Mouse (Mus musculus): Measurements from ENCODE around the gene Sox8. TPM values are rescaled to one million over a fixed set of nuclear protein-coding genes. Genes with fewer than 3 reads are reported as not detected.

Gene Sox8
- polyA plus RNA-seq (2015; fragmentation: Nextera tagmentation; extraction: Ambion mirVana) = 24.0 and 26.9 TPM in 2 replicates

DNA sequence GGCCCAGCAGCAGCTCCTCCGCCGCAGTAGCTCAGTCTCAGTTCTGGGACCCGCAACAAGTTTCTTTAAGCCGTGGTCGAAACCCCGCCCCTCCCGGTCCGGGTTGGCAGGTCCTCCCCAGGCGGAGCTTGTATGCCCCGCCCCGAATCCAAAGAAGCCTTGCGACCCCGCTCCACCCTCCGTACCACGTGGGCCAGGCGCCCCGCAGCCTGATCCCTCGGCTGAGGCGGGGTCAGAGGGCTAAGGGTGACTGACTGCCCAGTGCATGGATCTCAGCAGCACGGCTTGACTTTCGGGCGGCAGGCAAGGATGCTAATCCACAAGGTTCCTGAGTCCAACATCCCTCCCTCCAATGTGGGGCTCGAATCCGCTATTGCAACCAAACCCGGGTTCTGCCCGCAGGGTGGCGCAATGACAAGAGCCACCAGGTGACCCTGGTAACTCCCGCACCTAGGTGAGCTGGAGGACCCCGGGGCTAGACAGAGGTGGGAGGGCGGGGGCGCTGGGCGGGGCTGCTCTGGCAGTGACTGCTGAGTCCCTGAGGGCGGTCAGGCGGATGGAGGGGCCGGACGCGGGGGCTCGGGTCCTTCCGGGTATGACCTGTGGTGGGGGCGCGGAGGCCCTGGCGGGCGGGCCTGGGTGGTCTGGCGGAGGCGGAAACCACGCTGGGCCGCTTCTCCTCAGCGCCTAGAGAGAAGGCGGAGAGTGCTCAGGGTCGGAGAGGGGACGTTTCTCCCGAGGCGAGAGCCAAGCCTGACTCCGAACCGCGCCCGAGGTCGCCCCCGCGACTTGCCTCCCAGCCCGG, at the start of gene Sox8:
TSS of gene Sox8 (minus strand) at position 39 of the 805 bp plus-strand sequence.
- Histone ChIP-seq H3K4me3 (peak within 1 kb of the TSS; percentile 44), H3K9me3 (no peaks in the 10 kb centered on the region), H3K9ac (replicated peaks) (peak within 1 kb of the TSS; percentile 53), H3K27me3 (0 out of 2 replicates have a peak, but pooled peaks cover 3% of the 10 kb centered on the region), H3K4me2 (replicated peaks) (peak within 1 kb of the TSS; percentile 74), H3K27ac (replicated peaks) (peak within 1 kb of the TSS; percentile 71), H3K4me1 (peaks cover 56% of the 10 kb centered on the region), H3K36me3 (no peaks in the 10 kb centered on the region)
- WGBS = under 1% methylated on average over 57 of the region's 61 CpGs
- ATAC-seq (replicated peaks) = peak; percentile 76

DNA sequence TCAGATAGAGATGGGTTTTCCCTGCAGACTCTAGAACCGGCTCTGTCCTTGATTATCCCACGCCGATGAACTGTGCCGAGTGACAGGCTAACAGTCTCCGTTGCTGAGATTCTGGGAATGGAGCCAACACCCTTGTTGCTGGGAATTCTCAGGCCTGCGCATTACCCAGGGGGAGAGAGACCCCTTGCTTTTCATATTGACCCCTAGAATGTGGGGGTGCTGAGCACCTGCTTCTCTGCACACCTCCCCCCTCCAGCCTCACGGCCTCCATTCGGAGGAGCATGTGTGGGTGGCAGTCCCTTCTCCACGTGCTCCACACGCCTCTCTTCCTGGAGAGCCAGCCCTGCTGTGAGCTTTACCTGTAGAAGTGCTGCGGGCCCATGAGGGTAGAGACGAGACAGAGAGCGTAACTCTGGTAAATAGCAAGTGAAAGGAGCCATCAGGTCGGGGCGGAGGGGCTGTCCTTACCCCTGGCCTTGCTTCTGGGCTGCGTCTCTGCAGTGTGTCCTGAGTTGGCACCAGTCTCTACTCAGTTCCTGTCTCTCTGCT, 48.1 kb upstream of the Sox8 start:
- peak; percentile 82 for ATAC-seq (replicated peaks)
- H3K9me3 ChIP-seq = no peaks in the 10 kb centered on the region
- no peaks in the 10 kb centered on the region for H3K27me3 ChIP-seq
- peak overlapping the region; percentile 19 for H3K4me2 ChIP-seq (replicated peaks)
- no peaks in the 10 kb centered on the region for H3K36me3 ChIP-seq
- peaks cover 27% of the 10 kb centered on the region for H3K4me1 ChIP-seq
- H3K4me3 ChIP-seq = no peak overlapping the region
- peak overlapping the region; percentile 34 for H3K9ac ChIP-seq (replicated peaks)
- peak overlapping the region; percentile 81 for H3K27ac ChIP-seq (replicated peaks)
- WGBS = 16% methylated on average over 16 of the region's 16 CpGs

DNA sequence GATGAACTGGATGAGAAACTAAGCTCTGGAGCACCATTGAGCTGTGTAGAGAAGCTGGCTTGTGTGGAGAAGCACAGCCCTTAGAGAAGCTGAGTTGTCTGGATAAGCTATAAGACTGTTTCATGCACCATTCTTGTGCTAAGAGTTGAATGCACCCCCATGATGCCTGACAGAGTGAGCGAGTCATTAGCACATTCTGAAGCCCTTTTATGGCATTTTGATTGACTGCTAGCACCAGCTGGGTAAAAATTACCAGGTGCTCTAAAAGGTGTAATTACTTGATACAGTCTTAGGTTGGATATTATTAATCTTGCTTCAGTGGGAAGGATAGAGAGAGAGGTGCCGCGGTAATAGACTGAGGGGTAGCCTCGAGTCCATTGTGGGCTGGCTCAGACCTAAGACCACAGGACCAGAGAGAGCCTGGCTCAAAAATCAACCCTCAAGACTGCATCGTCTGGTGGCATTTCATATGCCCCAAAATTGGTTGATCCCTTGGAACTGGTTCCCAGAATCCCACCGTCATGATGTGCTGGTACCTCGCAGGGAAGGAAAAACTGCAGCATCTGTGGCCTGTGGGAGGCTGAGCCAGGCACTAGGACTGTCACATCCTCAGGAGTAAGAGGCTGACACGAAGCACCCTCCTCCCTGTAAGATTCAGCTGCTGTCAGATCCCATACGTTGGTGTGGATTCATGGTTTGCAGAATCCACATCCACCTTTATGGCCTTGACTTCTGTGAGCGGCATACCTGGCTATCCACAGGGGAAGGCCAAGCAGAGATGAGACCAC, 44.4 kb upstream of the Sox8 start:
- Histone ChIP-seq H3K4me3 (no peak overlapping the region), H3K4me2 (replicated peaks) (no peak overlapping the region), H3K4me1 (peaks cover 34% of the 10 kb centered on the region), H3K9me3 (no peaks in the 10 kb centered on the region), H3K9ac (replicated peaks) (no peak overlapping the region), H3K36me3 (no peaks in the 10 kb centered on the region; the same call in 1 of the 2 replicates), H3K27ac (replicated peaks) (peak overlapping the region; percentile 57), H3K27me3 (no peaks in the 10 kb centered on the region)
- no peak for ATAC-seq (replicated peaks)
- 85% methylated on average over 10 of the region's 10 CpGs for WGBS

DNA sequence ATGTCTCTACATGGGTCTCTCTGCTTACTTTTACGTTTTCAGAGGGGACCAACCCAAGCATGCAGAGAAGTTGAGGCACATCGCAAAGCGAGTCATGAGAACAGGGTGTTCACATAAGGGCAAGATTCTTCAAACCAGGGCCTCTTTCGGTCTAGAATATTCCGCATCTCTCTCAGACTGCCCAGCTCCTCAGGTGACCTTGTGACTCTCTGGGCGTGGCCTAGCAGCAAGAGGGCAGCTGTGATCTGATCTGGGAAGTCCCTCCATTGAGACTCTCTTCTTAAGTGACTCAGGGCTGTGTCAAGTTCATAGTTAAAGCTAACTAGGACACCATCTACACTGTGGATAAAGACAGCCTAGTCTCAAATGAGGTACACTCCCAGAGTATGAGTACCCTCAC, 42.8 kb upstream of the Sox8 start:
- Histone ChIP-seq H3K4me3 (no peak overlapping the region), H3K27ac (replicated peaks) (no peak overlapping the region), H3K36me3 (no peaks in the 10 kb centered on the region; the same call in 1 of the 2 replicates), H3K9me3 (no peaks in the 10 kb centered on the region), H3K4me1 (peaks cover 34% of the 10 kb centered on the region), H3K27me3 (no peaks in the 10 kb centered on the region), H3K4me2 (replicated peaks) (no peak overlapping the region), H3K9ac (replicated peaks) (no peak overlapping the region)
- WGBS = 96% methylated on average over 6 of the region's 6 CpGs
- no peak for ATAC-seq (replicated peaks)

DNA sequence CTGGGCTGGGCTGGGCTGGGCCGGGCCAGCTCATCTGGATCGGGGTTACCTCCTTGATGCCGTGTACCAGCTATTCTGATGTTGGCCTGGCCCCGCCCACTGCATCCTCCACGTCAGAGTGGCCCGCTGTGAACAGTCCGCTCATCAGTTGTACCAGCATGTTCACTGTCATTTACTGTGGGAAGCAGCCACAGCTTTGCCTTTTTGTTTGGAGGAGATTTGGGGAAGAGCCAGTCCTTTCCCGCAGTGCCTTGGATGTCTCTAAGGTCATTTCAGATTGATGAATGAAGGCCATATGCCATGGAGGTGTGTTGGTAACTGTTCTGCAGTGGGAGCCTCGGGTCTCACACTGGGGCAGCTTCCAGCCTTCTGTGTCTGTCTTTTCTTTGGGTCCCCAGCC, 42.1 kb upstream of the Sox8 start:
- Histone ChIP-seq H3K4me1 (peaks cover 29% of the 10 kb centered on the region), H3K36me3 (no peaks in the 10 kb centered on the region; the same call in 1 of the 2 replicates), H3K27ac (replicated peaks) (no peak overlapping the region), H3K9ac (replicated peaks) (no peak overlapping the region), H3K4me3 (no peak overlapping the region), H3K9me3 (no peaks in the 10 kb centered on the region), H3K27me3 (no peaks in the 10 kb centered on the region), H3K4me2 (replicated peaks) (no peak overlapping the region)
- ATAC-seq (replicated peaks) = no peak
- WGBS = 82% methylated on average over 9 of the region's 9 CpGs

DNA sequence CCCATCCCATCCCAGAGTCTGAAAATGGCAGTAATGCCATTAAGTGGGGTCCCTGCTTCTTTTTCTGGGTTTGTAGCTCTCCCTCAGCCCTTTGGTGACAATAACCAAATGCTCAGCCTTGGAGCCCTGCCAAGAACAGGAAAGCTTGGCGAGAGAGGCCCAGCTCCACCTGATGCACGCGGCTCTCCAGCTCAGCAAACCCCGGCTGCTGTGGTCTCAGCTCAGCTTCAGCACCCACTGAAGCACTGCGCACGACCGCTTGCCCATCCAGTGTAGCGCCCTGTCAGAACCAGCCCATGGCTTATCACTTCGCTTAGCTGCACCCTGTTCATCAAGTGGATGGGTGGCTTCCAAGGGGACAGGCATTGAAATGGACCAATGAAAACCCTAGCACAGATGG, 39.7 kb upstream of the Sox8 start:
- Histone ChIP-seq H3K4me3 (no peak overlapping the region), H3K36me3 (no peaks in the 10 kb centered on the region; the same call in 1 of the 2 replicates), H3K4me1 (peaks cover 31% of the 10 kb centered on the region), H3K27ac (replicated peaks) (peak overlapping the region; percentile 74), H3K9ac (replicated peaks) (no peak overlapping the region), H3K4me2 (replicated peaks) (peak overlapping the region; percentile 14; the same call in 1 of the 2 replicates), H3K27me3 (no peaks in the 10 kb centered on the region), H3K9me3 (no peaks in the 10 kb centered on the region)
- WGBS = 29% methylated on average over 9 of the region's 9 CpGs
- ATAC-seq (replicated peaks) = peak; percentile 44; the same call in 1 of the 2 replicates

DNA sequence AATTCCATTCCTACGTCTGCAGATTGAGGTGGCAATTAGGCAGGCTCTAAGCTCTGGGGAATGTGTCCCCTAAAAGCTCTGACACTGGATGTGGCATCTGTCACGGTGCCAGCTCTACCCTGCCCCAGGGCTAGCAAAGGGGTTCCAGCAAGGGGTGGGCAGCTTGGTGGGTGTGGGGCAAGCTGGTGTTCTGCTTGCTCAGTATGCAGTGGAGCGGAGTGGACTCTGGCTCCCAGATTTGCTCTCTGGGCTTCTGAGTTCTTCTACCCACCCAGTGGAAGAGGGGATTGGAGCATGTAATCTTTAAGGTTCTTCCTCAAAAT, 39.0 kb upstream of the Sox8 start:
- H3K4me2 ChIP-seq (replicated peaks) = no peak overlapping the region
- peak; percentile 62 for ATAC-seq (replicated peaks)

DNA sequence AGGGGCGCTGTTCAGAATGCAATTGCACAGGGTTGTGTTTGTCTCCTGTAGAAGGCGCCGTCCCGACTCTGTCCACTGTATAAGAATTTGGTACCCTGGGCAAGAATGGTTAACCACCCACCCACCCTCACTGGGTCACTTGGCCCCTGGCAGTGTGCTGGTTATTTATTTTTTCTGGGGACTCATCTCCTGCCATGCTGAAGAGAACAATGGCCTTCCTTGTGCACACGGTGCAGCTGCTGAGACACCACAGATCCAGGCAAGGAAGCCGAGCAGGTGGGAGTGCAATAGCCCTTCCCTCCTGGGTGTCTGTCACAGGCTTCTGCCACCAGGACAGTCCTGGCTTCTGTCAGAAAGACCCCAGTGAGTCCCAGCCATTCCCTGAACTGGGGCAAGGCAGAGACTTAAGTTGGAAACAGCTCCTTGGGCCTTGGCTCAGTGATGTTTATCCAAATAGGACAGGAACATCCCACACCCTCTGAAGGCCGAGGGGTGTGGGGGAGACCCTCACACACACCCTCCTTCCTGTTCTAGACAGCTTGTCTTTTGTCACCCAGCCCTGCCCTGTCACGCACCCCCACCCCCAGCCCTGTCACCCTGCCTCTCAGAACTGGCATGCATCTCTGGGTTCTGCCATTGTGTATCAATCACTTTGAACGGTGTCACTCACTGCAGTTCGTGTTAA, 38.5 kb upstream of the Sox8 start:
- peak; percentile 53 for ATAC-seq (replicated peaks)
- H3K9ac ChIP-seq (replicated peaks) = no peak overlapping the region
- H3K4me3 ChIP-seq = no peak overlapping the region
- H3K36me3 ChIP-seq = no peaks in the 10 kb centered on the region; the same call in 1 of the 2 replicates
- H3K27me3 ChIP-seq = no peaks in the 10 kb centered on the region
- H3K4me1 ChIP-seq = peaks cover 36% of the 10 kb centered on the region
- H3K27ac ChIP-seq (replicated peaks) = peak overlapping the region; percentile 74
- WGBS = 36% methylated on average over 10 of the region's 10 CpGs
- H3K9me3 ChIP-seq = no peaks in the 10 kb centered on the region
- no peak overlapping the region for H3K4me2 ChIP-seq (replicated peaks)

More for the DNA sequence above, 39.0 kb upstream of the Sox8 start:
- no peaks in the 10 kb centered on the region for H3K9me3 ChIP-seq
- H3K4me3 ChIP-seq = no peak overlapping the region
- no peaks in the 10 kb centered on the region for H3K27me3 ChIP-seq
- H3K27ac ChIP-seq (replicated peaks) = peak overlapping the region; percentile 74
- 18% methylated on average over 3 of the region's 3 CpGs for WGBS
- H3K4me1 ChIP-seq = peaks cover 36% of the 10 kb centered on the region
- H3K9ac ChIP-seq (replicated peaks) = no peak overlapping the region
- H3K36me3 ChIP-seq = no peaks in the 10 kb centered on the region; the same call in 1 of the 2 replicates

DNA sequence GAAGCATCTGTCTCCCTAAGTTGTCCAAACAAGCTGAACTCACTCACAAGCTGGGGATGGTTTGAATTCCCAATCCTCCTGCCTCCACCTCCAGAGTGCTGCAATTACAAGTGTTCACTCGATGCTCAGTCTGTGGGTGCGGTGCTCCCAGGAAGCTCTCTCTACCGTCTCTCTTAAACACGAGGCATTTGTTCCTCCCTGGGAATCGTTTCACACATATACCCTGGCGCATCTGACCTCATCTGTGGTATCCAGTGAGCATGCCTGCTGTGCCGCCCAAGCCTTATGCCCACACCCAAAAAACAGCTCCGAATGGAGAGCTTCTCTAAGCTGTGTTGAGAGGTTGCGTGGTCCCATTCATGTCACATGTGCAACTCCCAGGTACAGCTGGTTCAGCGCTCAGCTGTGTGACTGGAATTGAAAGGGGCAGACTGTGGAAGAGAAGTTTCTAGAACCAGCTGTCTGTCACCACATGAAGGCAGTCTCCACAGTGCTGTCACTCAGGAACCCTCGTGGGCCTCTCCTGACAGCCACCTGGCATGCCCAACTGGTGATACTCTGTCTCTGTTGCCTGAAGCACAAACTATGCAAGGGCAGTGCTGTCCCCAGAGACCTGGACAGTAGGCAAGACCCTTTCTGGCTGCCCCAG, 37.8 kb upstream of the Sox8 start:
- no peaks in the 10 kb centered on the region for H3K9me3 ChIP-seq
- no peaks in the 10 kb centered on the region for H3K27me3 ChIP-seq
- peaks cover 36% of the 10 kb centered on the region for H3K4me1 ChIP-seq
- ATAC-seq (replicated peaks) = no peak
- 74% methylated on average over 11 of the region's 11 CpGs for WGBS
- H3K4me2 ChIP-seq (replicated peaks) = no peak overlapping the region
- no peak overlapping the region for H3K4me3 ChIP-seq
- H3K36me3 ChIP-seq = no peaks in the 10 kb centered on the region; the same call in 1 of the 2 replicates
- no peak overlapping the region for H3K9ac ChIP-seq (replicated peaks)
- H3K27ac ChIP-seq (replicated peaks) = peak overlapping the region; percentile 74

DNA sequence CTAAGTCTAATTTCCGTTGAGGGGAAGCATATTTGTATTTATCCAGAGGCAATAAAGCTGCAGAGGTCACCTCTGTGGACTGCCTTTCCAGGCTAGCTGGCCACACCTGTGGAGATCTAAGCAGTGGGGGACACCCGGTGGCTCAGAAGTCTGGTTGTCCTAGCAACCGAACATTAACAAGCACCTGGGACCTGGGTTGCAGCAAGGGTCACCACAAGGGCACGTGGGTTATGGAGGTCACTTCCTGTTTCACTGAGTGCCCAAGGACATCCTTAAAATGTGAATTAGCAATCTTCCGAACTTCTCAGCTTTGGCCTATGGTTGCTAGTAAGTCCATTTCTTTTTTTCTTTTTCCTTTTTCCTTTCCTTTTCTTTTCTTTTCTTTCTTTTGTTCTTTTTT, 33.7 kb upstream of the Sox8 start:
- Histone ChIP-seq H3K9me3 (no peaks in the 10 kb centered on the region), H3K36me3 (no peaks in the 10 kb centered on the region), H3K27ac (replicated peaks) (no peak overlapping the region), H3K4me1 (peaks cover 18% of the 10 kb centered on the region), H3K27me3 (no peaks in the 10 kb centered on the region), H3K9ac (replicated peaks) (no peak overlapping the region), H3K4me2 (replicated peaks) (no peak overlapping the region), H3K4me3 (no peak overlapping the region)
- ATAC-seq (replicated peaks) = no peak
- 68% methylated on average over 5 of the region's 5 CpGs for WGBS

DNA sequence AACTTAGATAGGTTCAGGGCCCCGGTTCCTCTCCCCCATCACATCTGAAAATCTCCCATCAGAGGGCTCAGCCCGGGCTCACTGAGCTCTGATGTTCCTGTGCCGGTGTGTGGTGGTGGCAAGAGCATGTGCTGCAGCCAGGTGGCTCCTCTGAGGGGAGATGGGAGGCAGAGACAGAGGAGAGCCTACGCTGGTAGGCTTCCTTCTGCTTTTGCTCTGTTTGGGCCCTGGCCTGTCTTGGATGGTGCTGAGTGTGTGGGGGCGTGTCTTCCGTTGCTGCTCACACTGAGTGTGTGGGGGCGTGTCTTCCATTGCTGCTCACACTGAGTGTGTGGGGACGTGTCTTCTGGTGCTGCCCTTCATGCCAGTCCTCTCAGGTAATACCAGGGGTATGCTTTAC, 31.9 kb upstream of the Sox8 start:
- 78% methylated on average over 8 of the region's 8 CpGs for WGBS

More for the DNA sequence above, 31.9 kb upstream of the Sox8 start:
- Histone ChIP-seq H3K9ac (replicated peaks) (no peak overlapping the region), H3K4me1 (0 out of 2 replicates have a peak, but pooled peaks cover 7% of the 10 kb centered on the region), H3K4me3 (no peak overlapping the region), H3K27me3 (no peaks in the 10 kb centered on the region), H3K27ac (replicated peaks) (no peak overlapping the region), H3K4me2 (replicated peaks) (no peak overlapping the region), H3K9me3 (no peaks in the 10 kb centered on the region), H3K36me3 (no peaks in the 10 kb centered on the region)
- ATAC-seq (replicated peaks) = no peak

All from forebrain, embryonic 15.5 days (tissue).